Mouse (Mus musculus) right cerebral cortex, postnatal 4 days (tissue): Measurements from ENCODE around the gene Zfp704.

Experiments used
- DNase-seq: peaks from one replicate; pipeline ENCODE4 v3.0.0-alpha.2; 2022

The Zfp704 gene

GRCm38 (mm10) chr3:9449261-9450007 lies 160.5 kb downstream of the Zfp704 start:
- no peak for DNase-seq

GRCm38 (mm10) chr3:9448541-9448940 lies 161.3 kb downstream of the Zfp704 start:
- DNase-seq: no peak

GRCm38 (mm10) chr3:9444558-9444957 lies 165.3 kb downstream of the Zfp704 start:
- DNase-seq: no peak

- DNase-seq: no peak
These were observed 165.9 kb downstream of the Zfp704 start for GRCm38 (mm10) chr3:9443981-9444380.

- DNase-seq: no peak
These were observed 166.4 kb downstream of the Zfp704 start for GRCm38 (mm10) chr3:9443476-9443875.

GRCm38 (mm10) chr3:9441566-9442540 lies 168.0 kb downstream of the Zfp704 start:
- DNase-seq: peak; percentile 19

GRCm38 (mm10) chr3:9440466-9440865 lies 169.4 kb downstream of the Zfp704 start:
- no peak for DNase-seq

- DNase-seq: no peak
These were observed 170.1 kb downstream of the Zfp704 start for GRCm38 (mm10) chr3:9439619-9440286.

- no peak for DNase-seq
These were observed 173.6 kb downstream of the Zfp704 start for GRCm38 (mm10) chr3:9436256-9436655.

GRCm38 (mm10) chr3:9434394-9435175 lies 175.3 kb downstream of the Zfp704 start:
- DNase-seq: no peak

- DNase-seq: no peak
These were observed 176.9 kb downstream of the Zfp704 start for GRCm38 (mm10) chr3:9432796-9433526.

GRCm38 (mm10) chr3:9432226-9432625 lies 177.7 kb downstream of the Zfp704 start:
- no peak for DNase-seq

GRCm38 (mm10) chr3:9429946-9430345 lies 179.9 kb downstream of the Zfp704 start:
- no peak for DNase-seq

GRCm38 (mm10) chr3:9427826-9428225 lies 182.1 kb downstream of the Zfp704 start:
- no peak for DNase-seq

GRCm38 (mm10) chr3:9425661-9426060 lies 184.2 kb downstream of the Zfp704 start:
- DNase-seq: no peak

- DNase-seq: no peak
These were observed 185.2 kb downstream of the Zfp704 start for GRCm38 (mm10) chr3:9424637-9425036.

- DNase-seq: no peak
These were observed 186.2 kb downstream of the Zfp704 start for GRCm38 (mm10) chr3:9423669-9424068.

- DNase-seq: no peak
These were observed 201.0 kb downstream of the Zfp704 start for GRCm38 (mm10) chr3:9408896-9409295.

GRCm38 (mm10) chr3:9407801-9408200 lies 202.1 kb downstream of the Zfp704 start:
- DNase-seq: no peak

- no peak for DNase-seq
These were observed 202.8 kb downstream of the Zfp704 start for GRCm38 (mm10) chr3:9407119-9407546.

- DNase-seq: no peak
These were observed 204.5 kb downstream of the Zfp704 start for GRCm38 (mm10) chr3:9405341-9405740.
